Mouse (Mus musculus): ENCODE results near the gene Rbm8a.
A peak's percentile ranks its signal among the peaks of the same experiment; 100 is the strongest.

Rbm8a gene

GRCm38 (mm10) chr3:96629729-96630600 lies at the start of gene Rbm8a:
Gene Rbm8a, plus strand, starts transcription at chr3:96629933.
- DNase-seq (ENCODE audit: low read depth, low spot score) = peak; percentile 97

DNA sequence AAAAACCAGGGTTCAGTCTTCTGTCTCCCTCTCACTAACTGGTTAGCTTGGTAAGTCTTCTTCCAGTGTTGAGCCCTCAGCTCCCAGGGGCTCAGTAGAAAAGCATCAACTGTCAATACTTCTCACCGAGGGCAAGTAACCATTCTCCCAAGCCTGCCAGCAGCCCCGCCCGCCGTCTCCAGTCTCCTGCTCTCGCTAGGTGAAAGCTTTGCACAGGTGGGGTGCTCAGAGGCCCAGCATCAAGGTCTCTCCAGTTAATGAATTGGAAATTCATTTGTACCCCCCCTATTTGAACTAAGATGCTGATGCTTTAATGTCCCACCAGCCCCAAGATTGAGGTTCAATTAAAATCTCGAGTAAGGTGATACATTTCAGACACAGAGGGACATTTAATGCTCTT lies 48.6 kb upstream of the Rbm8a start:
- no peak for DNase-seq (ENCODE audit: low read depth, low spot score)

DNA sequence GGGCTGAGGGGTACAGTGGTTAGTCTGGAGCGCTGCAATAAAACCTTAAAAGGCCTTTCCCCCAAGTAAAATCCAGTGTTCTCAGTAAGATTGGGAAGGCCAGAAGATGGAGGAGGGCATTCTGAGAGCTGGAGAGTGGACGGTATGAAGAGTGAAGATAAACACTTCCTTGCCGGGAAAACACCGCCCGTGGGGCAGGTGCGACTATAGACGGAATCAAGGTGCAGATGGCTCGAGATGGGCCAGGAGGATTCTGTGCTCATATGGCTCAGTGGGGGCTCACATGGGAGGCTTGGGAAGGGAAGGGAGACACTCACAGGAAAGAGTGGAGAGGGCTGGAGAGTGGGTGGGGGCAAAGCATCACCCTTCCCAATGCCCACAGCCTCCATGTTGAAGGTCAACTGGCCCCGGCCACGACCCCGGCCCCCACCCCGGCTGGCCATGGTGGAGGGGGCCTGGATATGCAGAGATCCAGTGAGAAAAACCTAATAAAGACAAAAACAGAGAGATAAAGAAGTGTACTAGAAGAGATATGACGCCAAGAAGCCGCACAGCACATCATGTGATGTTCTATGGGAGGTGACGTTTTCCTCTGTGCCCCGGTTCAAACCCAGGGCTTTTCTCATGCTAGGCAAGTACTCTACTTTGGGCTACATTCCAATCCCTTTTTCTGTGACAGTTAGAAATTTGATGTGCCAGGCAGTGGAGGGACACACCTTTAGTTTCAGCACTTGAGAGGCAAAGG lies 47.8 kb upstream of the Rbm8a start:
- no peak for DNase-seq (ENCODE audit: low read depth, low spot score)

DNA sequence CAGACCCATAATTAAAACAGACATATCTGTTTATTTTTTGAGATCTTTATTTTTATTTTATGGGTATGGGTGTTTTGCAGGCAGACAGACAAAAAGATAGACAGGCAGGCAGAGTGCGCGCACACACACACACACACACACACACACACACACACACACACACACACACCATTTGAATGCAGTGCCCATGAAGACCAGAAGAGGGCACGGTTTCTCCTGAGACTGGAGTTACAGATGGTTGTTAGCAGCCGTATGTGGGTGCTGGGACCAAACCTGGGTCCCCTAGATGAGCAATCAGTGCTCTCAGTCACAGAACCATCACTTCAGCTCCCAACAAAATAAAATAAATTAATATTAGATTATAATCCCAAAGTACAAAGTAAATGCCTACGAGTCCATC lies 46.3 kb upstream of the Rbm8a start:
- DNase-seq (ENCODE audit: low read depth, low spot score) = no peak

- no peak for DNase-seq (ENCODE audit: low read depth, low spot score)
Observed at GRCm38 (mm10) chr3:96590657-96591056, 39.1 kb upstream of the Rbm8a start.

GRCm38 (mm10) chr3:96593374-96593773 lies 36.4 kb upstream of the Rbm8a start:
- peak; percentile 58 for DNase-seq (ENCODE audit: low read depth, low spot score)

DNA sequence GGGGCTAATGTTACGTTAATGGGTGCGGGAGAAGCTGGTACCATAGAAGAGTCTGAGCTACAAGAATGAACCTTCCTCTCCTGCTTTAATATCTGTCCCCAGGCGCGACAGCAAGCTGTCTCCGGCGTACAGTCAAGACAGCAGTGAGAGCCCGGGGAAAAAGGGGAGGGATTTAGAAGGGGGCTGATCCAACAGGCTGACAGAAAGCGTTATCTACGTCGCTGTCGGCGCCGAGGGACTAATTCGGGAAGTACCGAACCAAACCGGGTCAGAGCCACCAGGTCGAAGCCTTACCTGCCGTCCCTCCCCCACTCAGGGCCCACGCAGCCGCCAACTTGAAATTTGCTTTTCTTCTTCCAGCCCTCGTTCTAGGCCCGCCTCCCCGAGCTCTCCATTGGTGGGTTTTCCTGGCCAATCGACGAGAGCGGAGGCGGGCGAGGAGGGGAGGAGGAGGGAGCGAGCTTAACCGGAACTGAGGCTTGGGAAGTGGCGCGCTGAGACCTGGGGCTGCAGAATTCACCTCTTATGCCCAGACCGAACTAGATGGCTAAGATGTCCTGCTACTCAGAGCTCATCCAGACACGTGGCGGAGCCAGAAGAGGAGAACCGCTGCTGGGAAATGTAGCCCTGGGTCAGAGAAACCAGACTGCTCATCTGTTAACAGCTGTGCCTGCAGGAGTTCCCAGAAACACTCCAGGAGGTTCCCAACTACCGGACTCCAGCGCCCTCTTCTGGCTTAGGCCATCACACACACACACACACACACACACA lies 35.8 kb upstream of the Rbm8a start, which contains the start of gene Polr3gl:
TSS of gene Polr3gl (minus strand) at position 392 of the 771 bp plus-strand sequence.
- peak; percentile 95 for DNase-seq (ENCODE audit: low read depth, low spot score)

- no peak for DNase-seq (ENCODE audit: low read depth, low spot score)
Observed at GRCm38 (mm10) chr3:96594851-96595250, 34.9 kb upstream of the Rbm8a start.

DNA sequence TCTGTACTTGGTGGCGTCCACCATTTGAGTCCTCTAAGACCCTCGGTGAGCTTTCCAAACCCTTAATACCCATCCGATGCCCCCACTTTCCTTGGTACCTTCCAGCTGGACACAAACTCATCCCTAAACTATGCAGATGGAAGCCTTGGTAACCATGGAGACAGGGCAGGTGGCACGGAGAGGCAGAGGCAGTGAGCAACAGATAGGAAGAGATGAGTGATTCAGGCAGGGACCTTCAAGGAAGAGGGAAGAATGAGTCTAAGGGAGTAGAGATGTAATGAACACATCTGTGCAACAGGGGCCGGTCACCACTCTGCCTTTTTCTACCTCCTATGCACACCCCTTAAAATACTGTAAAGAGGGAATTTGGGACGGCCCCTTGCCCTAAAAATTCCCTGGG lies 34.1 kb upstream of the Rbm8a start:
- no peak for DNase-seq (ENCODE audit: low read depth, low spot score)

DNA sequence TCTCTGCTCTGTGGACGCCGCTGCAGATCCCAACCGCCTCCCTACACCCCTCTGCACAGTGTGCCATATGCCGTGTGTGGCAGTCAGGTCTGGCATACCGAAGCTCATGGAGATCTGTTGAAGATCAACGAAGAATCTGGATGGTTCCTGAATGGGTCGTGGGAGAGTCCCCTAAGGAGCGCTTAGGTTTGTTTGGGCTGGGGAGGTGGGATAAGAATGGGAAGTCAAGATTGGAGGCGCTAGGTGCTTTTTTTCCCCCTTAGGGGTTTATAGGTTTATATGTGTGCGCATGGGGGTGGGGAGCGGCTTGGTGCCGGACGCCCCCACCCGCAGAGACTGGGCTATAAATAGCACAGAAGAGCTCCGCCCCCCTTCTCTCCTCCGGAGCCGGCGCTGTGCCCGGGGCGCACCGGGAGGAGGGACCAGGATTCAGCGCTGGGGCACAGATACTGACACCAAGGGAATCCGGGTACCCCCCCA lies 33.5 kb upstream of the Rbm8a start, which contains the start of gene Ankrd34a:
TSS of gene Ankrd34a (plus strand) at position 409 of the 480 bp plus-strand sequence.
- DNase-seq (ENCODE audit: low read depth, low spot score) = peak; percentile 49

GRCm38 (mm10) chr3:96596855-96597254 lies 32.9 kb upstream of the Rbm8a start:
- peak; percentile 25 for DNase-seq (ENCODE audit: low read depth, low spot score)

GRCm38 (mm10) chr3:96597435-96597891 lies 32.3 kb upstream of the Rbm8a start:
- peak; percentile 43 for DNase-seq (ENCODE audit: low read depth, low spot score)

GRCm38 (mm10) chr3:96598156-96599068 lies 31.3 kb upstream of the Rbm8a start:
- peak; percentile 37 for DNase-seq (ENCODE audit: low read depth, low spot score)

GRCm38 (mm10) chr3:96599069-96599393 lies 30.7 kb upstream of the Rbm8a start:
- DNase-seq (ENCODE audit: low read depth, low spot score) = no peak

GRCm38 (mm10) chr3:96599411-96599810 lies 30.3 kb upstream of the Rbm8a start:
- no peak for DNase-seq (ENCODE audit: low read depth, low spot score)

GRCm38 (mm10) chr3:96600639-96601250 lies 29.0 kb upstream of the Rbm8a start, which contains the start of gene Lix1l:
Gene Lix1l, plus strand, starts transcription at chr3:96601149.
- DNase-seq (ENCODE audit: low read depth, low spot score) = peak; percentile 92

DNA sequence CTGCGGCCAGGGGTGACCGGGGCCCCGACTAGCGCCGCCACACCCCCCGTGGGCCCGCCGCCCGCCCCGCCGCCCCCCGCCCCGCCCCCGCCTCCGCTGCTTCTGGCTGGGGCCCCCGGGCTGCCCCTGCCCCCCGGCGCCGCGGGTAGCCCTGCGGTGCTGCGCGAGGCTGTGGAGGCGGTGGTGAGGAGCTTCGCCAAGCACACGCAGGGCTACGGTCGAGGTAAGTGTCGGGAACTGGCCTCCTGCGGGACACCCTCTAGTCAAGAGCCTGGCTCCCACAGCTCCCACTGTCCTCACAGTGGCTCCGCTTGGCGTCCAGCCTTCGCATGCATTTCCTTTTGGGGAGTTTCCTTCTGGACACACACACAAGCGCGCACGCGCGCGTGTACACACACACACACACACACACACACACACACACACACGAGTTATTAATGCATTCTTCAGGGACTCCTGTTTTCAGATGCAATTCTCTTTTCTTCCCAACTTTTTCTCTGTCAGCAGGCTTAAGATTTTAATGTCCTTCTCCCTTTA lies 28.4 kb upstream of the Rbm8a start:
- DNase-seq (ENCODE audit: low read depth, low spot score) = peak; percentile 57

GRCm38 (mm10) chr3:96601941-96602703 lies 27.6 kb upstream of the Rbm8a start:
- no peak for DNase-seq (ENCODE audit: low read depth, low spot score)

- DNase-seq (ENCODE audit: low read depth, low spot score) = no peak
Observed at GRCm38 (mm10) chr3:96602704-96603084, 27.0 kb upstream of the Rbm8a start.
